Mouse (Mus musculus): Measurements from ENCODE around the gene Vnn3.

Vnn3 gene

GRCm38 (mm10) chr10:23851228-23851912 is at the start of gene Vnn3:
Gene Vnn3, plus strand, starts transcription at chr10:23851462.
- DNase-seq (ENCODE audit: low read depth, low spot score): no peak

GRCm38 (mm10) chr10:23802911-23803310 is 48.4 kb upstream of the Vnn3 start:
- no peak for DNase-seq (ENCODE audit: low read depth, low spot score)

GRCm38 (mm10) chr10:23804665-23805064 is 46.6 kb upstream of the Vnn3 start:
- DNase-seq (ENCODE audit: low read depth, low spot score): no peak

GRCm38 (mm10) chr10:23806201-23806600 is 45.1 kb upstream of the Vnn3 start:
- no peak for DNase-seq (ENCODE audit: low read depth, low spot score)

- peak; percentile 46 for DNase-seq (ENCODE audit: low read depth, low spot score)
Measured at GRCm38 (mm10) chr10:23811635-23812437, 39.4 kb upstream of the Vnn3 start.

GRCm38 (mm10) chr10:23812438-23812759 is 38.9 kb upstream of the Vnn3 start:
- no peak for DNase-seq (ENCODE audit: low read depth, low spot score)

- no peak for DNase-seq (ENCODE audit: low read depth, low spot score)
Measured at GRCm38 (mm10) chr10:23812852-23813766, 38.2 kb upstream of the Vnn3 start.

- peak; percentile 28 for DNase-seq (ENCODE audit: low read depth, low spot score)
Measured at GRCm38 (mm10) chr10:23815168-23815567, 36.1 kb upstream of the Vnn3 start.

GRCm38 (mm10) chr10:23816241-23816640 is 35.0 kb upstream of the Vnn3 start:
- no peak for DNase-seq (ENCODE audit: low read depth, low spot score)

GRCm38 (mm10) chr10:23826516-23826915 is 24.7 kb upstream of the Vnn3 start:
- DNase-seq (ENCODE audit: low read depth, low spot score): no peak

GRCm38 (mm10) chr10:23836003-23836964 is 15.0 kb upstream of the Vnn3 start:
- no peak for DNase-seq (ENCODE audit: low read depth, low spot score)

- DNase-seq (ENCODE audit: low read depth, low spot score): no peak
Measured at GRCm38 (mm10) chr10:23837115-23837514, 14.1 kb upstream of the Vnn3 start.

GRCm38 (mm10) chr10:23838910-23839309 is 12.4 kb upstream of the Vnn3 start:
- no peak for DNase-seq (ENCODE audit: low read depth, low spot score)

GRCm38 (mm10) chr10:23839368-23839767 is 11.9 kb upstream of the Vnn3 start:
- DNase-seq (ENCODE audit: low read depth, low spot score): no peak

- DNase-seq (ENCODE audit: low read depth, low spot score): no peak
Measured at GRCm38 (mm10) chr10:23840496-23840895, 10.8 kb upstream of the Vnn3 start.

- no peak for DNase-seq (ENCODE audit: low read depth, low spot score)
Measured at GRCm38 (mm10) chr10:23852096-23852495, 834 bp downstream of the Vnn3 start.

GRCm38 (mm10) chr10:23864362-23865312 is 13.4 kb downstream of the Vnn3 start:
- no peak for DNase-seq (ENCODE audit: low read depth, low spot score)

- no peak for DNase-seq (ENCODE audit: low read depth, low spot score)
Measured at GRCm38 (mm10) chr10:23880695-23881094, 29.4 kb downstream of the Vnn3 start.

- DNase-seq (ENCODE audit: low read depth, low spot score): no peak
Measured at GRCm38 (mm10) chr10:23884910-23885309, 33.6 kb downstream of the Vnn3 start.

- DNase-seq (ENCODE audit: low read depth, low spot score): no peak
Measured at GRCm38 (mm10) chr10:23886060-23886459, 34.8 kb downstream of the Vnn3 start.
